Mouse (Mus musculus) adipose tissue, adult 10 weeks (tissue): ENCODE measurements around the gene Tfap2e. TPM values are rescaled to one million over a fixed set of nuclear protein-coding genes. Genes with fewer than 3 reads are reported as not detected.

Source experiments
- polyA plus RNA-seq: library from polyadenylated mRNA; stranded (reverse); fragments of 350-450 nt; fragmentation: Illumina TruSeq; extraction: RNeasy Lipid Tissue Mini Kit (QIAGEN cat#74804); gene quantifications from one replicate; pipeline ENCODE4 v1.2.3, GENCODE M21; 2014; ENCODE audit warnings: low read depth, low replicate concordance

Gene Tfap2e
- not detected for polyA plus RNA-seq

GRCm38 (mm10) chr4:126736001-126736414 is at the start of gene Tfap2e:
Gene Tfap2e (minus strand): TSS chr4:126736240.

DNA sequence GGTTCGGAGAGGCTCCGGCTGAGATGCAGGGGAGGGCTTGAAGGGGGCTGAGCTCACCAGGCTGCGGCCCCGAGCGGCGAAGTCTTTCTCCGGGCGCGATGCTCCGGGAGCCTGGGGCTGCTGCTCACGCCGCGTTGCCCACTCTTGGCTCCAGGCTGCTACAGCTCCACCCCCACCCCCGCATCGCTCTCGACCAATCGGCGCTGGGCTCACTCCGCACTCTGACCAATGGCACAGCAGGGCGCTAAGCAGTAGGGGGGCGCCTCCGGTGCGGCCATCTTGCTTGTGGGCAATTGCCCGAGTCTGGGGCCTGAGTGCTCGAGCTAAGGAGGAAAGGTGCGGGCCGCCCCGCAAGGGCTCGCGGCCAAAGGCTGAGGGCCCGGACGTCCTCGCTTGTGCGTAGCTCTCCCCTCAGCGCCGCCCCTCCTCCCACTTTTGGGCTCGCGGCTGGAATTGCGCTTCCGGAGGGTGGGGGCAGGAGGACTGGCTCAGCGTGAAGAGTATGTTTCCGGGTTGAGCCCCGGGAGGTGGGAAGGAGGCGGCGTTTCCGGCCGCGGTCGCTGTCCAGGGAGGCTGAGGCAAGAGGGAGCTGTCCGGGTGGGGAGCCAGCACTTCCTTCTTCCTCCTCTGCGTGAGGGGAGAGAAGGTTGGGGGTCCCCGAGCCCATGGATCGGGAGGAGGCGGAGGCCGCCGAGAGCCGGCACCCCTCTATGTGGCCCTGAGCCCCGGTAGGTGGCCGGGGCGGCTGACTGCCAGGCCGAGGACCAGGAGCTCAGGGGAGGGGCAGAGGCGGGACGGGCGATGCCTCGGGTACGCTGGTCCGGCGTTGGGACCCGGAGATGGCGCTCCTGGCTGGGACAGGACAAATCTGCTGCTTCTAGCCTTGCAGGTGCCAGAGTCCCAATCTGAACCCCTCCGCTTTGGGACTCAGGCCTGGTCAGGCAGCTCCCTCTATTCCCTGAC is 17.5 kb upstream of the Tfap2e start, which contains the start of the genes Ncdn and AU040320:
Gene Ncdn (minus strand): TSS at position 171 of the 963 bp plus-strand sequence.
Gene AU040320 (plus strand): TSS at position 277 of the 963 bp plus-strand sequence.

GRCm38 (mm10) chr4:126677054-126678003 is 58.7 kb downstream of the Tfap2e start, which contains the start of gene Psmb2:
Gene Psmb2 (plus strand): TSS chr4:126677630.

Other genes with a start within 250 kb of the Tfap2e start
- gene Ago4, start 202.8 kb downstream of the Tfap2e start, polyA plus RNA-seq, result 3.5 TPM
- gene Clspn, start 179.3 kb downstream of the Tfap2e start, polyA plus RNA-seq, result 0.41 TPM
- 19.8 TPM for gene 5730409E04Rik, start 126.4 kb downstream of the Tfap2e start, polyA plus RNA-seq
- 168 TPM for gene Psmb2, start 58.6 kb downstream of the Tfap2e start, polyA plus RNA-seq
- gene Ncdn, start 17.2 kb upstream of the Tfap2e start, polyA plus RNA-seq, result 21.3 TPM
- 40.3 TPM for gene AU040320, start 17.3 kb upstream of the Tfap2e start, polyA plus RNA-seq
- 15.6 TPM for gene Zmym4, start 231.9 kb upstream of the Tfap2e start, polyA plus RNA-seq